Mouse (Mus musculus) CD4-positive naive resting alpha-beta T cell, adult 57 days (primary cell): ENCODE measurements around the gene Tmem114. TPM values are rescaled to one million over a fixed set of nuclear protein-coding genes. Genes with fewer than 3 reads are reported as not detected.

Experiments
- total RNA-seq: library from RNA; stranded (reverse); gene quantifications from one replicate; pipeline ENCODE4 v1.2.4, GENCODE M21; 2023

The Tmem114 gene
- total RNA-seq = not detected

DNA sequence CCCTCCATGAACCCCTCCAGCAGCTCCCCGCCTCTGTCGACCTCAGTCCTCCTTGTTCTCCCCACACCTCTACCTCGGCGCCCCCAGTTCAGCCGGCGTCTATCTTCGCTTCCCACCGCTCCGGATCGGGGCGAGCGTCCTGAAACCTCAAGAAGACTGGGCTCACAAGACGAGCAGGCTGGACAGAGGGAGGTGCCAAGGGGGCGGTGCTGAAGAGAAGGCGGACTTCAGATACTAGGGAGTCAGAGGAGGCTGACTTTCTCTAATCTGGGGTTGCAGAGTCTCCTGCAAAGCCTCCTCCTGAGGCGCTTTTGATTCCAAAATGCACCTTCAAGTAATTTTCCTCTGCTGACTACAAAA, at the start of gene Tmem114:
Gene Tmem114, minus strand, starts transcription at position 166 of the 360 bp plus-strand sequence.

DNA sequence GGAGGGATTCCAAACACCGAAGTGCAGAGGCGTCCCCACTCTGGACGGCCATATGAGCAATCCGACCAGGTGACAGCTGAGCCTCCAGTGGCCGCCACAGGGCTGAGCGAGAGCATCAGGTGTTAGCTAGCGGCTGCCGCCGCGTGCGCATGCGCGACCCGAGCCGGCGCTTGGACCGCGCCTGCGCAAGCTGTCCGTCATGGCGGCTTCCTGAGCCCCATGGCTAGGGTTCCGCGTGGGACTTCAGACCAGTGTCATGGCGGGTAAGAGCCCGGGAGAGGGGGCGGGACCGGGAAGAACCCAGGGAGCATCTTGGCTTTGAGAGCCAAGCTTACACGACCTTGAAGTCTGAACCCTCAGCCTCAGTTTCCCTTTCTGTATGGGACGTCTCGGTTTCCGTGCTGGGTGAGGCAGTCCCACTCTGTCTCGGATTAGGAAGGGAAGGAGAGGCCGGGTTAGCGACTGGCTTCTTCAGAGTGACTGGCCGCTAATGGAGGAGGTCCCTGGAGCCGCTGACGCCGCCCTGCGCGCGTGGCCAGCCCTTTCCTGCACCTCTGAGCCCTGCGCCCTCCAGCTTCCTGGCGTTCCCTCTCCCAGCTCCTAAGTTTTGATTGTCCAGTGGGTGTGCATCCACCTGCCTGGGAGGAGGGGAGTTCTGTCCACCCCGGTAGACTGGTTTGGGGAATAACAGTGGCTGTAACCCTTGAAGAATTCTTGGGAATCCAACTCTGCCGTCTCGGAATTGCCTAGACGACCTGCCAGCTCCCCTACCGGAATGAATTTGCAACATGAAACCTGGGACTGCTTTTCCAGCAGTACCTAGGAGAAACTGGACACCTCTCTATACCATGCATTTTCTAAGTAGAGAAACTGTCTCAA, 45.9 kb upstream of the Tmem114 start, which contains the start of gene Mettl22:
Gene Mettl22, plus strand, starts transcription at position 186 of the 879 bp plus-strand sequence.

Other genes starting within 250 kb of the Tmem114 start
- 27.2 TPM for gene Mettl22, start 45.7 kb upstream of the Tmem114 start, total RNA-seq
- 0.92 TPM for gene Abat, start 88.3 kb upstream of the Tmem114 start, total RNA-seq
- 105 TPM for gene Pmm2, start 212.5 kb upstream of the Tmem114 start, total RNA-seq
- 12.3 TPM for gene Tmem186, start 212.6 kb upstream of the Tmem114 start, total RNA-seq
- 14.3 TPM for gene Carhsp1, start 247.0 kb upstream of the Tmem114 start, total RNA-seq